Mouse (Mus musculus): ENCODE measurements around the gene Sprn.

DNA sequence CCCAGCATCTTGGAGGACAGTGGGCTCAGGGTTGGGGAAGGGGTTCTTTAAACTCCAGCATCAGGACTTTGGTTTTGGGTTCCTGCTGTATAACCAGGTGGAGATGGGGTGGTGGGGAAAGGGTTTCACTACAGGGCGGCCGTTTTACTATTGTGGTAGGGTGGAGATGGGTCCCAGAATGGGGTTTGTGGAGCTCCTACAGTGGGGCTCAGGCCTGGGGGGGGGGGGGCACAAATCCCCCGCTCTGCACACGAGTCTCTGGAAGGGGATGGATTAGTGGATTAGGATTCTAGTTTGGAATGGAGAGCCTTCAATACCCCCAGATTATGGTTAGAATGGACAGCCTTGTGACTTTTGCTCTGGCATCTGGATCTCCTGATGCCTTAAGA, 854 bp downstream of the Sprn start:
- TF ChIP-seq POLR2A (IDR thresholded peaks at IDR 0.05; ENCODE audit: control insufficient read depth, low read depth, low read length), result no peak
- no peak for TF ChIP-seq CTCF (IDR thresholded peaks at IDR 0.05; ENCODE audit: control insufficient read depth, insufficient read depth, insufficient replicate concordance, low read depth, low read length)
